Mouse (Mus musculus) kidney, embryonic 14.5 days (tissue): ENCODE measurements around the gene Ajm1. TPM values are rescaled to one million over a fixed set of nuclear protein-coding genes. Genes with fewer than 3 reads are reported as not detected.

Experiments
- ATAC-seq: fragments of 200-750 bp; cut with Nextera tagmentation; 2 replicates; pipeline ENCODE4 v1.8.0; 2017; ENCODE audit warnings: moderate number of reproducible peaks, mild to moderate bottlenecking, moderate TSS enrichment, moderate library complexity; ENCODE audit not compliant: low FRiP score, low TSS enrichment
- H3K27ac ChIP-seq: fragments of 300-500 bp; sonication (generic); 2 replicates; pipeline ENCODE4 v1.5.1; 2014; ENCODE audit warnings: low read depth, mild to moderate bottlenecking, low read length, moderate library complexity, mixed read lengths
- H3K27me3 ChIP-seq: fragments of 300-500 bp; sonication (generic); 2 replicates; pipeline ENCODE4 v1.6.1; 2014; ENCODE audit warnings: mild to moderate bottlenecking, low read length; ENCODE audit not compliant: control insufficient read depth, insufficient read depth
- H3K36me3 ChIP-seq: fragments of 300-500 bp; sonication (generic); 2 replicates; pipeline ENCODE4 v1.6.1; 2014; ENCODE audit warnings: low read length, mixed read lengths; ENCODE audit not compliant: control insufficient read depth, insufficient read depth
- H3K4me1 ChIP-seq: fragments of 300-500 bp; sonication (generic); 2 replicates; pipeline ENCODE4 v1.6.1; 2014; ENCODE audit warnings: low read length, mixed read lengths; ENCODE audit not compliant: control insufficient read depth, insufficient read depth
- H3K4me2 ChIP-seq: fragments of 300-500 bp; sonication (generic); replicated peaks from 2 replicates; pipeline ENCODE4 v1.6.1; 2014; ENCODE audit warnings: low read depth, mild to moderate bottlenecking, low read length
- H3K4me3 ChIP-seq: fragments of 300-500 bp; sonication (generic); 2 replicates; pipeline ENCODE4 v1.5.1; 2014; ENCODE audit warnings: mild to moderate bottlenecking, low read length
- H3K9ac ChIP-seq: fragments of 300-500 bp; sonication (generic); 2 replicates; pipeline ENCODE4 v1.6.1; 2014; ENCODE audit warnings: low read depth, mild to moderate bottlenecking, low read length, moderate library complexity
- H3K9me3 ChIP-seq: fragments of 300-500 bp; sonication (generic); 2 replicates; pipeline ENCODE4 v1.6.1; 2016; ENCODE audit warnings: low read length; ENCODE audit not compliant: control insufficient read depth
- WGBS: fragments of 180-500 bp; shearing (Covaris S2); extraction: QIAGEN DNeasy Blood & Tissue Kit; methylation state at CpG from one replicate; pipeline ENCODE4 v1.1.7; 2014; 5-methylcytosine and 5-hydroxymethylcytosine counted together
- polyA plus RNA-seq: library from polyadenylated mRNA; unstranded; fragments of >200 nt; fragmentation: Nextera tagmentation; extraction: Ambion mirVana; gene quantifications from 2 replicates; pipeline ENCODE4 v1.2.1, GENCODE M21; 2014

Gene Ajm1
- polyA plus RNA-seq, 1 experiment from 2014 or later = 0.18 TPM

GRCm38 (mm10) chr2:25616398-25616797 lies 34.8 kb upstream of the Ajm1 start:
- Histone ChIP-seq H3K4me2 (peak overlapping the region; percentile 41), H3K4me1 (peaks cover 12% of the 10 kb centered on the region), H3K9me3 (no peaks in the 10 kb centered on the region), H3K27me3 (peaks cover 28% of the 10 kb centered on the region), H3K4me3 (peak overlapping the region; percentile 8), H3K36me3 (no peaks in the 10 kb centered on the region), H3K9ac (no peak overlapping the region; the same call in 1 of the 2 replicates), H3K27ac (no peak overlapping the region)
- 18% methylated on average over 22 of the region's 22 CpGs for WGBS
- ATAC-seq = peak; percentile 44; the same call in 1 of the 2 replicates

GRCm38 (mm10) chr2:25608671-25609070 lies 27.1 kb upstream of the Ajm1 start:
- peak overlapping the region; percentile 88 for H3K4me3 ChIP-seq
- H3K36me3 ChIP-seq = no peaks in the 10 kb centered on the region; the same call in 1 of the 2 replicates
- H3K9me3 ChIP-seq = no peaks in the 10 kb centered on the region
- ATAC-seq = peak; percentile 21
- H3K27ac ChIP-seq = no peak overlapping the region; the same call in 1 of the 2 replicates
- H3K4me2 ChIP-seq = peak overlapping the region; percentile 74
- H3K27me3 ChIP-seq = no peaks in the 10 kb centered on the region
- WGBS = 72% methylated on average over 10 of the region's 10 CpGs
- H3K4me1 ChIP-seq = peaks cover 13% of the 10 kb centered on the region
- peak overlapping the region; percentile 99; the same call in 1 of the 2 replicates for H3K9ac ChIP-seq

- Histone ChIP-seq H3K27ac (peak within 1 kb of the TSS; percentile 95), H3K4me3 (peak within 1 kb of the TSS; percentile 88), H3K36me3 (peaks cover 2% of the 10 kb centered on the region; the same call in 1 of the 2 replicates), H3K4me2 (peak within 1 kb of the TSS; percentile 74), H3K9me3 (no peaks in the 10 kb centered on the region), H3K9ac (peak within 1 kb of the TSS; percentile 99), H3K27me3 (no peaks in the 10 kb centered on the region), H3K4me1 (peaks cover 13% of the 10 kb centered on the region)
- under 1% methylated on average over 72 of the region's 80 CpGs for WGBS
- ATAC-seq = peak; percentile 91
Measured at GRCm38 (mm10) chr2:25607761-25608622, 26.4 kb upstream of the Ajm1 start, which contains the start of gene Rabl6. TSS of gene Rabl6 (minus strand) at chr2:25608521.

- H3K9ac ChIP-seq = no peak overlapping the region
Measured at GRCm38 (mm10) chr2:25602526-25602925, 21.0 kb upstream of the Ajm1 start.

GRCm38 (mm10) chr2:25600037-25600436 lies 18.5 kb upstream of the Ajm1 start:
- H3K36me3 ChIP-seq = peaks cover 80% of the 10 kb centered on the region
- H3K4me1 ChIP-seq = no peaks in the 10 kb centered on the region
- H3K27ac ChIP-seq = no peak overlapping the region
- WGBS = 86% methylated on average over 2 of the region's 2 CpGs
- no peaks in the 10 kb centered on the region for H3K9me3 ChIP-seq
- no peak overlapping the region for H3K9ac ChIP-seq
- no peak overlapping the region for H3K4me3 ChIP-seq
- H3K27me3 ChIP-seq = no peaks in the 10 kb centered on the region
- no peak overlapping the region for H3K4me2 ChIP-seq
- ATAC-seq = no peak

More at GRCm38 (mm10) chr2:25602526-25602925, 21.0 kb upstream of the Ajm1 start:
- 91% methylated on average over 5 of the region's 5 CpGs for WGBS
- Histone ChIP-seq H3K27me3 (no peaks in the 10 kb centered on the region), H3K4me3 (no peak overlapping the region), H3K9me3 (no peaks in the 10 kb centered on the region), H3K36me3 (peaks cover 56% of the 10 kb centered on the region), H3K4me1 (peaks cover 13% of the 10 kb centered on the region), H3K4me2 (no peak overlapping the region), H3K27ac (no peak overlapping the region)
- no peak for ATAC-seq

GRCm38 (mm10) chr2:25598749-25599148 lies 17.2 kb upstream of the Ajm1 start:
- Histone ChIP-seq H3K9ac (no peak overlapping the region), H3K4me2 (no peak overlapping the region), H3K27me3 (no peaks in the 10 kb centered on the region), H3K36me3 (peaks cover 88% of the 10 kb centered on the region), H3K4me1 (no peaks in the 10 kb centered on the region), H3K9me3 (no peaks in the 10 kb centered on the region), H3K4me3 (no peak overlapping the region), H3K27ac (no peak overlapping the region)
- WGBS = 96% methylated on average over 1 of the region's 1 CpGs
- no peak for ATAC-seq

GRCm38 (mm10) chr2:25596765-25597510 lies 15.4 kb upstream of the Ajm1 start:
- no peak for ATAC-seq
- no peak overlapping the region for H3K4me3 ChIP-seq

GRCm38 (mm10) chr2:25591863-25592262 lies 10.3 kb upstream of the Ajm1 start:
- H3K9me3 ChIP-seq = no peaks in the 10 kb centered on the region
- H3K4me2 ChIP-seq = no peak overlapping the region
- H3K27ac ChIP-seq = no peak overlapping the region
- H3K36me3 ChIP-seq = peaks cover 85% of the 10 kb centered on the region
- no peaks in the 10 kb centered on the region for H3K4me1 ChIP-seq
- WGBS = 89% methylated on average over 2 of the region's 2 CpGs
- ATAC-seq = no peak
- no peak overlapping the region for H3K9ac ChIP-seq
- no peaks in the 10 kb centered on the region for H3K27me3 ChIP-seq
- H3K4me3 ChIP-seq = no peak overlapping the region

More at GRCm38 (mm10) chr2:25596765-25597510, 15.4 kb upstream of the Ajm1 start:
- Histone ChIP-seq H3K4me1 (no peaks in the 10 kb centered on the region), H3K27me3 (no peaks in the 10 kb centered on the region), H3K9ac (no peak overlapping the region), H3K9me3 (no peaks in the 10 kb centered on the region), H3K27ac (no peak overlapping the region), H3K4me2 (no peak overlapping the region), H3K36me3 (peaks cover 94% of the 10 kb centered on the region)
- WGBS = 92% methylated on average over 5 of the region's 5 CpGs
